ENCODE assay signal across 8 mouse cellular contexts in genomic region chr17:63185531-63185930, GRCm38 (mm10).
DNase-seq lines count a peak whose midpoint lies in the region; ATAC-seq and TF ChIP-seq lines count a peak whose summit lies in the region.

No protein-coding gene starts in this region.

- H3K9me3 ChIP-seq in kidney, embryonic 16.5 days (ENCODE audit: low read length) = no peaks in the 10 kb centered on the region
- no peaks in the 10 kb centered on the region for H3K9me3 ChIP-seq in midbrain, embryonic 14.5 days (ENCODE audit: control insufficient read depth, low read length)

- peak; percentile 51; the same call in 1 of the 2 replicates for ATAC-seq in kidney, embryonic 16.5 days (ENCODE audit: low FRiP score, low TSS enrichment)
- ATAC-seq in midbrain, embryonic 14.5 days (ENCODE audit: low FRiP score, low TSS enrichment) = no peak

- TF ChIP-seq CTCF in cerebellum, adult 2 months (IDR thresholded peaks at IDR 0.05; ENCODE audit: borderline replicate concordance, insufficient read depth, low read depth, low read length) = no peak

- 41% methylated on average over 9 of the region's 9 CpGs for WGBS in kidney, embryonic 16.5 days
- WGBS in midbrain, embryonic 14.5 days = 15% methylated on average over 9 of the region's 9 CpGs
- WGBS in cerebellum, adult 2 months = 39% methylated on average over 9 of the region's 9 CpGs

- no peak overlapping the region for H3K4me2 ChIP-seq in kidney, embryonic 16.5 days (replicated peaks; ENCODE audit: low read depth, low read length)
- peak overlapping the region; percentile 18 for H3K4me2 ChIP-seq in midbrain, embryonic 14.5 days (ENCODE audit: low read length)

- no peaks in the 10 kb centered on the region for H3K36me3 ChIP-seq in kidney, embryonic 16.5 days (ENCODE audit: insufficient read depth, low read length)
- H3K36me3 ChIP-seq in midbrain, embryonic 14.5 days (ENCODE audit: control insufficient read depth, insufficient read depth, low read length) = no peaks in the 10 kb centered on the region

- H3K27ac ChIP-seq in kidney, embryonic 16.5 days (ENCODE audit: low read length) = no peak overlapping the region
- no peak overlapping the region for H3K27ac ChIP-seq in midbrain, embryonic 14.5 days (replicated peaks; ENCODE audit: low read depth, low read length)
- no peak overlapping the region for H3K27ac ChIP-seq in cerebellum, adult 2 months (ENCODE audit: insufficient read depth, low read length)

- no peaks in the 10 kb centered on the region for H3K27me3 ChIP-seq in kidney, embryonic 16.5 days (ENCODE audit: insufficient read depth, low read length)
- no peaks in the 10 kb centered on the region for H3K27me3 ChIP-seq in midbrain, embryonic 14.5 days (ENCODE audit: control insufficient read depth, insufficient read depth, low read length)
- no peaks in the 10 kb centered on the region for H3K27me3 ChIP-seq in cerebellum, adult 2 months (ENCODE audit: control insufficient read depth, insufficient read depth, low read length)

- TF ChIP-seq POLR2A in cerebellum, adult 2 months (IDR thresholded peaks at IDR 0.05; ENCODE audit: borderline replicate concordance, insufficient read depth, low read length) = no peak

- H3K4me3 ChIP-seq in kidney, embryonic 16.5 days (ENCODE audit: low read length) = no peak overlapping the region
- H3K4me3 ChIP-seq in midbrain, embryonic 14.5 days (replicated peaks; ENCODE audit: low read depth, low read length) = no peak overlapping the region
- no peak overlapping the region for H3K4me3 ChIP-seq in cerebellum, adult 2 months (replicated peaks; ENCODE audit: insufficient read depth, low read depth, low read length)

- no peak for DNase-seq in kidney, adult 9 months
- peak; percentile 36 for DNase-seq in fibroblast of lung, adult 2 months (ENCODE audit: low read depth)
- DNase-seq in kidney, postnatal 4 days = peak; percentile 29 to 46
- peak; percentile 61 for DNase-seq in midbrain, embryonic 14.5 days
- no peak for DNase-seq in cerebellum, adult 8-10 months
- no peak for DNase-seq in cerebellum, adult 2 months
- DNase-seq in right cerebral cortex, postnatal 25 days = no peak

- H3K4me1 ChIP-seq in kidney, embryonic 16.5 days (ENCODE audit: insufficient read depth, low read length) = peaks cover 10% of the 10 kb centered on the region
- H3K4me1 ChIP-seq in midbrain, embryonic 14.5 days (ENCODE audit: control insufficient read depth, insufficient read depth, low read length) = peaks cover 11% of the 10 kb centered on the region
- no peaks in the 10 kb centered on the region for H3K4me1 ChIP-seq in cerebellum, adult 2 months (ENCODE audit: control insufficient read depth, insufficient read depth, low read length)

- H3K9ac ChIP-seq in kidney, embryonic 16.5 days (replicated peaks; ENCODE audit: low read length) = no peak overlapping the region
- no peak overlapping the region for H3K9ac ChIP-seq in midbrain, embryonic 14.5 days (replicated peaks; ENCODE audit: low read length)

Comparison
In these comparisons a context has a peak if more than half of its experiments do, and no peak if none do; other contexts are left out.
1. DNase-seq: peak in fibroblast of lung, adult 2 months (single experiment), kidney, postnatal 4 days (2 of 2) and midbrain, embryonic 14.5 days (single experiment); none in kidney, adult 9 months (single experiment), cerebellum, adult 8-10 months (single experiment), cerebellum, adult 2 months (0 of 2) and right cerebral cortex, postnatal 25 days (single experiment).